Mouse (Mus musculus) adrenal gland (tissue): Measurements from ENCODE around the gene Exosc8.

Source experiments
- intact Hi-C: fragments of 180-260 bp; cut with DNase I; formaldehyde crosslinking; loops from one replicate; pipeline ENCODE4 v1.15.1; 2025

The Exosc8 gene

DNA sequence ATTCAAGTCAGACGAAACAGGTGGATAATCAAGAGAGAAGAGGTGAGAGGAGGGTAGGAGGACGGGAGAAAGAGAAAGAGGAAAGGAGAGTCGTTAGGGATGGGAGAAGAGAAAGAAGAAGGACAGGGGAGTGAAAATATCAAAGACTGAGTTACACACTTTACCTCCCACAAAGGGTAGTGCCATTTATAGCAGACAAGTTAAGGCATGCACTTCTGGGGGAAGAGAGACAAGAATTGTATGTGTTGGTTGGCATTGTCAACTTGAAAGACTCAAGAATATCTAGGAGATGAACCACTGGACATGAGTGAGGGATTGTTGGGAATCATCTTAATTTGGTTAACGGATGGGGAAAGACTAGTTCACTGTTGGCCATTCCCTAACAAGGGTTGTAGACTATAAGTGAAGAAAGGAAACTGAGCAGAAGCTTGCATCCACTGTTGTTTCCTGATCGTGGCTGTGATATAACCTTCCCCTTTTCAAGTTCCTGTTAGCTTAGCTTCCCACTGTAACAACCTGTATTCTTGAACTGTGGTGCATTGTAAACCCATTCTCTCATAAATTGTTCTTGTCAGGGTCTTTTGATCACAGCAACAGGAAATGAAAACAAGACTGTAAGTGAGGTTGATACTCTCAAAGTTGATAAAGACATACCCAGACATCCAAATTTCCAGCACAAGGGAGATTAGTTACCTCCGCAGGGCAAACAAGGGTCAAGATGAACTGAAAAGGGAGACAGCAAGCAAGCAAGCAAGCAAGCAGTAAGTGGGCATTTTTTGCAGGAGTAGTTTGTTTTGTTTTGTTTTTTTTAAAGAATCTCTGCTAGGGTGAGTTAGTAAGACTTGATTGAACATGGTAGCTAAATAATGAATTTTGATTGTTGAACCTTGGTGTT lies 53.6 kb downstream of the Exosc8 start:
- intact Hi-C loops = no loop called here
